Mouse (Mus musculus) intestine, embryonic 14.5 days (tissue): ENCODE results near the gene Vrk3. TPM values are rescaled to one million over a fixed set of nuclear protein-coding genes. Genes with fewer than 3 reads are reported as not detected.

Experiments used
- polyA plus RNA-seq: library from polyadenylated mRNA; unstranded; fragments of >200 nt; fragmentation: Nextera tagmentation; extraction: Ambion mirVana; gene quantifications from 2 replicates; pipeline ENCODE4 v1.2.1, GENCODE M21; 2014

Gene Vrk3
- polyA plus RNA-seq, 1 experiment from 2014 or later, result 38.0 TPM

Other genes starting within 250 kb of the Vrk3 start
- gene Mybpc2, start 223.8 kb upstream of the Vrk3 start, polyA plus RNA-seq, result 0.28 and 0.32 TPM in 2 replicates
- gene Spib, start 216.3 kb upstream of the Vrk3 start, polyA plus RNA-seq, result 0.12 and 0.20 TPM in 2 replicates
- 74.7 and 75.2 TPM in 2 replicates for gene Pold1, start 199.6 kb upstream of the Vrk3 start, polyA plus RNA-seq
- gene Nr1h2, start 194.5 kb upstream of the Vrk3 start, polyA plus RNA-seq, result 69.4 and 70.6 TPM in 2 replicates
- 1.6 and 1.7 TPM in 2 replicates for gene Napsa, start 176.0 kb upstream of the Vrk3 start, polyA plus RNA-seq
- gene Kcnc3, start 157.7 kb upstream of the Vrk3 start, polyA plus RNA-seq, result 0.19 and 0.26 TPM in 2 replicates
- 26.7 and 33.4 TPM in 2 replicates for gene Myh14, start 77.6 kb upstream of the Vrk3 start, polyA plus RNA-seq
- not detected in 2 replicates for gene Izumo2, start 39.7 kb upstream of the Vrk3 start, polyA plus RNA-seq
- 3.6 and 4.2 TPM in 2 replicates for gene Zfp473, start 2.6 kb downstream of the Vrk3 start, polyA plus RNA-seq
- 65.8 and 68.8 TPM in 2 replicates for gene Nup62, start 67.7 kb downstream of the Vrk3 start, polyA plus RNA-seq
- gene Il4i1, start 68.0 kb downstream of the Vrk3 start, polyA plus RNA-seq, result 2.0 TPM in 2 replicates
- 2.4 and 3.0 TPM in 2 replicates for gene Atf5, start 68.2 kb downstream of the Vrk3 start, polyA plus RNA-seq
- 63.7 and 68.0 TPM in 2 replicates for gene Akt1s1, start 100.6 kb downstream of the Vrk3 start, polyA plus RNA-seq
- gene Tbc1d17, start 100.7 kb downstream of the Vrk3 start, polyA plus RNA-seq, result 72.4 and 74.8 TPM in 2 replicates
- gene Pnkp, start 108.7 kb downstream of the Vrk3 start, polyA plus RNA-seq, result 26.4 and 29.7 TPM in 2 replicates
- 318 and 338 TPM in 2 replicates for gene Ptov1, start 121.4 kb downstream of the Vrk3 start, polyA plus RNA-seq
- 66.2 and 75.8 TPM in 2 replicates for gene Med25, start 144.3 kb downstream of the Vrk3 start, polyA plus RNA-seq
- 17.8 and 19.7 TPM in 2 replicates for gene Fuz, start 147.7 kb downstream of the Vrk3 start, polyA plus RNA-seq
- gene Ap2a1, start 181.1 kb downstream of the Vrk3 start, polyA plus RNA-seq, result 62.9 and 68.3 TPM in 2 replicates
- not detected in 2 replicates for gene Tsks, start 194.8 kb downstream of the Vrk3 start, polyA plus RNA-seq
- gene Cpt1c, start 226.4 kb downstream of the Vrk3 start, polyA plus RNA-seq, result 21.9 and 24.7 TPM in 2 replicates
- 208 and 211 TPM in 2 replicates for gene Prmt1, start 238.2 kb downstream of the Vrk3 start, polyA plus RNA-seq
- gene Irf3, start 249.2 kb downstream of the Vrk3 start, polyA plus RNA-seq, result 84.3 and 91.7 TPM in 2 replicates